Mouse (Mus musculus) forebrain, embryonic 13.5 days (tissue): ENCODE data around the gene Rffl. TPM values are rescaled to one million over a fixed set of nuclear protein-coding genes. Genes with fewer than 3 reads are reported as not detected.

ENCODE experiments used
- ATAC-seq: fragments of 200-750 bp; cut with Nextera tagmentation; 2 replicates; pipeline ENCODE4 v1.8.0; 2017
- H3K27ac ChIP-seq: fragments of 300-500 bp; sonication (generic); 2 replicates; pipeline ENCODE4 v1.5.1; 2015; ENCODE audit warnings: inconsistent platforms, mild to moderate bottlenecking, moderate library complexity
- H3K27me3 ChIP-seq: fragments of 300-500 bp; sonication (generic); 2 replicates; pipeline ENCODE4 v1.6.1; 2015; ENCODE audit warnings: mild to moderate bottlenecking, inconsistent platforms
- H3K36me3 ChIP-seq: fragments of 300-500 bp; sonication (generic); 2 replicates; pipeline ENCODE4 v1.6.1; 2015; ENCODE audit warnings: mild to moderate bottlenecking, inconsistent platforms; ENCODE audit not compliant: poor library complexity, severe bottlenecking
- H3K4me1 ChIP-seq: fragments of 300-500 bp; sonication (generic); 2 replicates; pipeline ENCODE4 v1.6.1; 2015; ENCODE audit warnings: inconsistent platforms
- H3K4me2 ChIP-seq: fragments of 300-500 bp; sonication (generic); 2 replicates; pipeline ENCODE4 v1.6.1; 2015; ENCODE audit warnings: inconsistent platforms, mild to moderate bottlenecking, moderate library complexity
- H3K4me3 ChIP-seq: fragments of 300-500 bp; sonication (generic); 2 replicates; pipeline ENCODE4 v1.5.1; 2015; ENCODE audit warnings: mild to moderate bottlenecking, inconsistent platforms
- H3K9ac ChIP-seq: fragments of 300-500 bp; sonication (generic); 2 replicates; pipeline ENCODE4 v1.6.1; 2015; ENCODE audit warnings: mild to moderate bottlenecking, inconsistent platforms
- H3K9me3 ChIP-seq: fragments of 300-500 bp; sonication (generic); replicated peaks from 2 replicates; pipeline ENCODE4 v1.6.1; 2016; ENCODE audit warnings: inconsistent platforms
- WGBS: fragments of 180-500 bp; shearing (Covaris S2); methylation state at CpG from one replicate; pipeline ENCODE4 v1.1.7; 2015; 5-methylcytosine and 5-hydroxymethylcytosine counted together
- polyA plus RNA-seq: library from polyadenylated mRNA; unstranded; fragments of >200 nt; fragmentation: Nextera tagmentation; extraction: Ambion mirVana; gene quantifications from 2 replicates; pipeline ENCODE4 v1.2.1, GENCODE M21; 2015

The Rffl gene
- polyA plus RNA-seq, 1 experiment from 2014 or later, result 14.4 TPM

GRCm38 (mm10) chr11:82783453-82783852 is 87.6 kb downstream of the Rffl start:
- Histone ChIP-seq H3K4me1 (peaks cover 34% of the 10 kb centered on the region), H3K9me3 (no peaks in the 10 kb centered on the region), H3K27me3 (no peaks in the 10 kb centered on the region), H3K27ac (no peak overlapping the region), H3K36me3 (peaks cover 53% of the 10 kb centered on the region), H3K4me2 (no peak overlapping the region), H3K4me3 (no peak overlapping the region), H3K9ac (no peak overlapping the region)
- 93% methylated on average over 11 of the region's 11 CpGs for WGBS
- no peak for ATAC-seq

GRCm38 (mm10) chr11:82782197-82782596 is 88.8 kb downstream of the Rffl start:
- Histone ChIP-seq H3K27me3 (no peaks in the 10 kb centered on the region), H3K27ac (no peak overlapping the region), H3K9me3 (no peaks in the 10 kb centered on the region), H3K4me1 (peaks cover 34% of the 10 kb centered on the region), H3K4me3 (peak overlapping the region; percentile 95), H3K36me3 (peaks cover 40% of the 10 kb centered on the region), H3K4me2 (peak overlapping the region; percentile 77), H3K9ac (peak overlapping the region; percentile 98)
- WGBS, result 40% methylated on average over 6 of the region's 6 CpGs
- ATAC-seq, result no peak

- WGBS, result under 1% methylated on average over 85 of the region's 90 CpGs
- peak; percentile 96 for ATAC-seq
- H3K4me3 ChIP-seq, result peak within 1 kb of the TSS; percentile 95
- peaks cover 31% of the 10 kb centered on the region for H3K36me3 ChIP-seq
- H3K27me3 ChIP-seq, result no peaks in the 10 kb centered on the region
- H3K27ac ChIP-seq, result peak within 1 kb of the TSS; percentile 94
- H3K9ac ChIP-seq, result peak within 1 kb of the TSS; percentile 98
- peak within 1 kb of the TSS; percentile 77 for H3K4me2 ChIP-seq
- no peaks in the 10 kb centered on the region for H3K9me3 ChIP-seq
- H3K4me1 ChIP-seq, result peaks cover 34% of the 10 kb centered on the region
These were observed 89.8 kb downstream of the Rffl start, which contains the start of gene Lig3 for GRCm38 (mm10) chr11:82780983-82781903. TSS of gene Lig3 (plus strand) at chr11:82781108.

- H3K9me3 ChIP-seq, result no peaks in the 10 kb centered on the region
- peak overlapping the region; percentile 95 for H3K4me3 ChIP-seq
- peaks cover 20% of the 10 kb centered on the region for H3K36me3 ChIP-seq
- H3K4me1 ChIP-seq, result peaks cover 34% of the 10 kb centered on the region
- ATAC-seq, result no peak
- 51% methylated on average over 5 of the region's 5 CpGs for WGBS
- H3K9ac ChIP-seq, result peak overlapping the region; percentile 98
- peak overlapping the region; percentile 77 for H3K4me2 ChIP-seq
- H3K27me3 ChIP-seq, result no peaks in the 10 kb centered on the region
- no peak overlapping the region for H3K27ac ChIP-seq
These were observed 90.9 kb downstream of the Rffl start for GRCm38 (mm10) chr11:82780134-82780533.

- 1% methylated on average over 28 of the region's 28 CpGs for WGBS
These were observed 106.5 kb downstream of the Rffl start for GRCm38 (mm10) chr11:82764438-82764924.

GRCm38 (mm10) chr11:82763742-82764437 is 107.1 kb downstream of the Rffl start, which contains the start of the genes Cct6b and Zfp830:
TSS of gene Cct6b (minus strand) at chr11:82764321.
TSS of gene Zfp830 (plus strand) at chr11:82764345.
- Histone ChIP-seq H3K27me3 (no peaks in the 10 kb centered on the region), H3K36me3 (peaks cover 6% of the 10 kb centered on the region), H3K9ac (peak within 1 kb of the TSS; percentile 82), H3K27ac (peak within 1 kb of the TSS; percentile 92), H3K4me1 (peaks cover 29% of the 10 kb centered on the region), H3K9me3 (no peaks in the 10 kb centered on the region), H3K4me2 (peak within 1 kb of the TSS; percentile 99), H3K4me3 (peak within 1 kb of the TSS; percentile 84)
- ATAC-seq, result peak; percentile 100
- under 1% methylated on average over 44 of the region's 44 CpGs for WGBS

More at GRCm38 (mm10) chr11:82764438-82764924, 106.5 kb downstream of the Rffl start:
- Histone ChIP-seq H3K4me2 (peak overlapping the region; percentile 99), H3K36me3 (peaks cover 6% of the 10 kb centered on the region), H3K4me3 (peak overlapping the region; percentile 84), H3K9ac (peak overlapping the region; percentile 82), H3K27ac (peak overlapping the region; percentile 70), H3K4me1 (peaks cover 29% of the 10 kb centered on the region), H3K27me3 (no peaks in the 10 kb centered on the region), H3K9me3 (no peaks in the 10 kb centered on the region)
- peak; percentile 77 for ATAC-seq

GRCm38 (mm10) chr11:82763261-82763660 is 107.7 kb downstream of the Rffl start:
- Histone ChIP-seq H3K36me3 (peaks cover under 1% of the 10 kb centered on the region; the same call in 1 of the 2 replicates), H3K4me3 (peak overlapping the region; percentile 84), H3K27ac (peak overlapping the region; percentile 92), H3K4me2 (peak overlapping the region; percentile 99), H3K9me3 (no peaks in the 10 kb centered on the region), H3K27me3 (no peaks in the 10 kb centered on the region), H3K9ac (peak overlapping the region; percentile 77), H3K4me1 (peaks cover 29% of the 10 kb centered on the region)
- 19% methylated on average over 4 of the region's 4 CpGs for WGBS
- no peak for ATAC-seq

GRCm38 (mm10) chr11:82762286-82762829 is 108.7 kb downstream of the Rffl start:
- ATAC-seq, result no peak
- WGBS, result 88% methylated on average over 6 of the region's 6 CpGs
- no peak overlapping the region for H3K27ac ChIP-seq

GRCm38 (mm10) chr11:82755919-82756318 is 115.1 kb downstream of the Rffl start:
- Histone ChIP-seq H3K9me3 (no peaks in the 10 kb centered on the region), H3K9ac (no peak overlapping the region), H3K4me3 (no peak overlapping the region), H3K27me3 (no peaks in the 10 kb centered on the region), H3K4me2 (no peak overlapping the region), H3K36me3 (no peaks in the 10 kb centered on the region), H3K27ac (no peak overlapping the region), H3K4me1 (no peaks in the 10 kb centered on the region)
- 92% methylated on average over 1 of the region's 1 CpGs for WGBS
- no peak for ATAC-seq

More at GRCm38 (mm10) chr11:82762286-82762829, 108.7 kb downstream of the Rffl start:
- no peaks in the 10 kb centered on the region for H3K36me3 ChIP-seq
- H3K4me1 ChIP-seq, result peaks cover 29% of the 10 kb centered on the region
- no peak overlapping the region for H3K9ac ChIP-seq
- H3K9me3 ChIP-seq, result no peaks in the 10 kb centered on the region
- no peak overlapping the region for H3K4me2 ChIP-seq
- H3K4me3 ChIP-seq, result no peak overlapping the region
- no peaks in the 10 kb centered on the region for H3K27me3 ChIP-seq
